Mouse (Mus musculus) c-Kit-positive CD71-positive TER-119-negative erythroid progenitor cells, embryonic 14.5 days (primary cell): ENCODE measurements around the gene 4632433K11Rik.
A peak's percentile ranks its signal among the peaks of the same experiment; 100 is the strongest.

ENCODE experiments used
- DNase-seq: peaks from one replicate; pipeline ENCODE4 v3.0.0-alpha.2; 2013; ENCODE audit warnings: low read depth

Gene 4632433K11Rik

DNA sequence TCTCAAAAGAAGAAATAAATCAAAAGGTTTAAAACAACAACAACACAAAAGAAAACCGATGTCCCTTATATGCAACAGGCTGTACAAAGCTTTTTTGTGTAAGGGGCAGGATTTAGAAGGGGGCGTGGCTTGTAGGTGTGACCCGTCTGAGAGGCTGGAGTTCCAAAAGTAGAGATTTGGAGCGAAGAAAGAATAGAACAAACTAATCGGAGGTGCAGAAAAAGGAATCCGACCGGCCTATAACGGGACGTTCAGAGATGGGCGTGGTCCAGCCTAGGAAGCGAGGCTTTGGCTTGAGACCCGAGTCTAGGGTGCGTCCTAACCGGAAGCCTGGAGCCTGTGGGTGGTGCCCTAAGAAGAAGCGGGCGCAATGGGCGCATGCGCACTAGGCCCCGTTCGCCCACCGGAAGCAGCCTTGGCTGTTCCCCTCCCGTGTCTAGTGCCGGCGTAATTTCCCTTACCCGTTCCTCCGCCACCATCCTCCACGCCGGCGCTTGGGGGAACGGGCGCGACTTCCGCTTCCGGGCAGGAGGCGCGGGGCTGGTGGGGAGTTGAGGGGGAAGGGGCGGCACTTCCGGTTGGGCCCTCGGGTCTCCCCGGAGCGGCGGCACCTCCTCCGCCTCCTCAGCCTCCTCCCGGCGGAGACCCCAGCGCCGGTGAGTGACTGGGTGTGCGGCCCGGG lies 13.8 kb upstream of the 4632433K11Rik start, which contains the start of the genes Zfp865 and Ccdc106:
Gene Zfp865 (plus strand): TSS at position 377 of the 682 bp plus-strand sequence.
Gene Ccdc106 (plus strand): TSS at position 554 of the 682 bp plus-strand sequence.
- DNase-seq: peak; percentile 97

DNA sequence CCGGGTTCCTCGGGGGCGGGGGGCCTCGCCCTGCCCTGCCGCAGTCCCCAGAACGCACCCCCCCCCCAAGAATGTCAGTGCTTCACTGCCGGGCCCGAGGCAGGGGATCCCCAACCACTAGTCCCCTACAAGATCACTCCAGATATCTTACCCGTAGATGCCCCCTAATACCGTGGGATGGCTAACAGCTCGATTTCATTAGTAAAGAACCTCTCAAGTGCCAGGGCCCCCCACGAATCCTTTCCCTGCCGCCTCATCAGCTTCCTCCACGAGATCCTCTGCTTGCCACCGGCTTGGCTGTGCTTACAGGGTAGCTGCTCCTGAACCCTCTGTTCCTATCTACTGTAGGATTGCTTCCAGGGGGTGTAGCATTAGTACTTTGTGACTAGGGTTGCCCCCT lies 13.2 kb upstream of the 4632433K11Rik start:
- DNase-seq: no peak

DNA sequence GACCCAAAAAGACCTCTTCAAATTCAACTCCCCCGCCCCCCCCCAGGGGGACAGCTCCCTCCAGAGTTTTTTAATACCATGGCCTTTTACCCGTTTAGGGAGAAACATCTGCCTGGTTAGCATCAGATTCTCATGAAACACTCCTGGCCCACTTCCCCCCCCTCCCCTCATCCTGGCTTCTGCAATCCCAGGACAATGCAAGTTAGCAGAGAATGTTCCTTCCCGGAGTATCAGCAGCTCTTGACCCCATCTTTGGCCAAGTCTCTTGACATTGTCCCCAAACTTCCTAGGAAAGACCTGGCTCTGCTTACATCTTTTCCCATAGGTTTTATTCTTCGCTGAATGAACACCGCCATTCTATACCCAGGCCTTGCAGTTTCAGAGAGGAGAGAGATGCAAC lies 12.7 kb upstream of the 4632433K11Rik start:
- no peak for DNase-seq

DNA sequence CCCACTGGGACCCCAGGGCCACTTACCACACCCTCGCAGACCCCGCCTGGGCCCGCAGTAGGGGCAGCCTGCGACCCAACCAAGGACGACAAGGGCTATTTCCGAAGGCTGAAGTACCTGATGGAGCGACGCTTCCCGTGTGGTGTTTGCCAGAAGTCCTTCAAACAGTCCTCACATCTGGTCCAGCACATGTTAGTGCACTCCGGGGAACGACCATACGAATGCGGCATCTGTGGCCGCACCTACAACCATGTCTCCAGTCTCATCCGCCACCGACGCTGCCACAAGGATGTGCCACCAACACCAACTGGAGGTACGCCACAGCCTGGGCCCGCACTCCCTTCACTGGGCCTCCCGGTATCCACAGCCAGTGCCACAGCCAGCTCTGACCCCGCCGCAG lies 4.4 kb upstream of the 4632433K11Rik start:
- no peak for DNase-seq

DNA sequence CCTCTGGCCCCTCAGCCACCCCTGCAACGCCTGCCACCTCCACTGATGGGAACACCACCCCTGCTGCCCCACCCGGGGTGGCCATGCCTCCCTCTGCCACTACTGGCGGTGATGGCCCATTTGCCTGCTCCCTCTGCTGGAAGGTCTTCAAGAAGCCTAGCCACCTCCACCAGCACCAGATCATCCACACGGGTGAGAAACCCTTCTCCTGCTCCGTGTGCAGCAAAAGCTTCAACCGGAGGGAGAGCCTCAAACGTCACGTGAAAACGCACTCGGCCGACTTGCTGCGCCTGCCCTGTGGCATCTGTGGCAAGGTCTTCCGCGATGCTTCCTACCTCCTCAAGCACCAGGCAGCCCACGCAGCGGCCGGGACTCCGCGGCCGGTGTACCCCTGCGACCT lies 4.0 kb upstream of the 4632433K11Rik start:
- no peak for DNase-seq

DNA sequence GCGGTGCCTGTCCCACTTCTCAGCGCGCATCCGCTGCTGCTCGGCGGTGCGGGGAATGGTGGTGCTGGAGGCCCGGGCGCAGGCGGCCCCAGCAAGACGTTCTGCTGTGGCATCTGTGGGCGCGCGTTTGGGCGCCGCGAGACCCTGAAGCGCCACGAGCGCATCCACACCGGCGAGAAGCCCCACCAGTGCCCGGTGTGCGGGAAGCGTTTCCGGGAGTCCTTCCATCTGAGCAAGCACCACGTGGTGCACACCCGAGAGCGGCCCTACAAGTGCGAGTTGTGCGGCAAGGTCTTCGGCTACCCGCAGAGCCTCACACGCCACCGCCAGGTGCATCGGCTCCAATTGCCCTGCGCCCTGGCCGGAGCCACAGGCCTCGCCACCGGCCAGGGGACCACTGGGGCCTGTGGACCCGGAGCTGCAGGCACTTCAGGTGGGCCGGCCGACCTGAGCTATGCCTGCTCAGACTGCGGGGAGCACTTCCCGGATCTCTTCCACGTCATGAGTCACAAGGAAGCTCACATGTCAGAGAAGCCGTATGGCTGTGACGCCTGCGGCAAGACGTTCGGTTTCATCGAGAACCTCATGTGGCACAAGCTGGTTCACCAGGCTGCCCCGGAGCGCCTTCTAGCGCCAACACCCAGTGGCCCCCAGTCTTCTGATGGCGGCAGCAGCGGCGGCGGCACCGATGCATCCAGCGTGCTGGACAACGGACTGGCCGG lies 3.2 kb upstream of the 4632433K11Rik start:
- DNase-seq: no peak

DNA sequence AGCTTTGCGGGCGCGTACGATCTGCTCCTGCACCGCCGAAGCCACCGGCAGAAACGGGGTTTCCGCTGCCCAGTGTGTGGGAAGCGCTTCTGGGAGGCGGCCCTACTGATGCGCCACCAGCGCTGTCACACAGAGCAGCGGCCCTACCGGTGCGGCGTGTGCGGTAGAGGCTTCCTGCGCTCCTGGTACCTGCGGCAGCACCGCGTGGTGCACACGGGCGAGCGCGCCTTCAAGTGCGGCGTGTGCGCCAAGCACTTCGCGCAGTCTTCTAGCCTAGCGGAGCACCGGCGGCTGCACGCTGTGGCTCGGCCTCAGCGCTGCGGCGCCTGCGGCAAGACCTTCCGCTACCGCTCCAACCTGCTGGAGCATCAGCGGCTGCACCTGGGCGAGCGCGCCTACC lies 2.4 kb upstream of the 4632433K11Rik start:
- no peak for DNase-seq

DNA sequence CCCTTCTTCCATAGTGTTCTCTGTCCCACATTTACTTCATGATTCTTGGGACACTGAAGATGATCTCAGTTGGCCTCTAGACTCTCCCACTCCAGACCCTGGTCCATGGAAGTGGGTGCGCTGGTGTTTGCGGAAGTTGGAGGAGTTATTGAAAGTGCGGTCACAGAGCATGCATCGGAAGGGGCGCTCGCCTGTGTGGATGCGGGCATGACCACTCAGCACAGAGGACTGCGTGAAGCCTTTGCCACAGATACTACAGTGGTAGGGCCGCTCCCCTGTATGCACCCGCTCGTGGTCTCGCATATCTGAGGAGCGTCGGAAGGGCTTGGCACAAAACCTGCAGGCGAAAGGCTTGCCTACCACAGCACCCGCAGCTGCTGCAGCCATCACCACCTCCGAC lies 1.7 kb downstream of the 4632433K11Rik start:
- DNase-seq: no peak

DNA sequence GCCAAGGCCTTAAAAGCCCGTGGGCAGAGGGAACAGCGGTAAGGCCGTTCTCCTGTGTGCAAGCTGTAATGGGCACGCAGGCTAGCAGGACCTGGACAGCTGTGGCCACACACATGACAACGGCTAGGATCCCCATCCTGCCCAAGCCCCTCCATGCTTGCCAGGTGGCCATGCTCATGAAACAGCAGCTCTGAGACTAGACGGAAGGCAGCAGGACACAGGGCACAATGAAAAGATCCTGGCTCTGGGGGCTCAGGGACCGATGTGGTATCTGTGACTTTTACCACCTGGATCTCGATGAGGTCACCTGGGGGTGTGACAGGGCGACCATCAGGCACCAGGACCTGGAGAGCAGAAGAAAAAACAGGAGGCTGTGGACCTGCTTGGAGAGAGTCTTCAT lies 2.2 kb downstream of the 4632433K11Rik start:
- no peak for DNase-seq

DNA sequence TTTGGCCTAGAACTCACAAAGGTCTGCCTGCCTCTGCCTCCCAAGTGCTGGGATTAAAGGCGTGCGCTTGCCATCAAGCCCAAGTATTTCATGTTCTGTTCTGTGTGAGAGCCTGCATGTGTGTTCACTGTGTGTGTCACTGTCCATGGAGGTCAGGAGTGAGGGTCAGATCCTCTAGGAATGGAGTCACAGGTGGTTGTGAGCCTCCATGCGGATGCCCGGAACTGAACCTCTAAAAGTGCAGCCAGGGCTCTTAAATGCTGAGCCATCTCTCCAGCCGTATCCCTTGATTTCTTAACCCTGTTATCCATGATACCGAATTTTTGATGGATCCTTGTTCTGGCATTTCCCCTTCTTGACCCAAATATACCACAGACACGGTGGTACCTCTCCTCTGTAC lies 3.1 kb downstream of the 4632433K11Rik start:
- DNase-seq: no peak

DNA sequence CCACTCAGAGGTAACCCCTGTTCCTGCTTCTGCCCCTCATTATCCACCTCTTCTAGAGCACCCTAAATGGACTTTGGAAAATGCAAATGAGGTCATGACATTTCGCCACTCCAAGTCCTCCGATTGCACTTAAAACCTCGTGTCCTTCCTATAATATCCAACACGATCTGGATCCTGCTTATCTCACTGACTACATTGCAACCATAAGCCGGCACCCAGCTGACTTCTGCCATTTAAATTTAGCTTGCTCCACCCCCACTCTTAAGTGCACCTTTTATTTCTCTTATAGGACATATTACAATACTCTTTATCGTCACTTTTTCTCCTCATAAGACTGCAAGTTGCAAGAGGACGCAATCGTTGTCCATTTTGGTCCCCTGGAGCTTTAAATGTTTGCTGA lies 3.5 kb downstream of the 4632433K11Rik start:
- no peak for DNase-seq

DNA sequence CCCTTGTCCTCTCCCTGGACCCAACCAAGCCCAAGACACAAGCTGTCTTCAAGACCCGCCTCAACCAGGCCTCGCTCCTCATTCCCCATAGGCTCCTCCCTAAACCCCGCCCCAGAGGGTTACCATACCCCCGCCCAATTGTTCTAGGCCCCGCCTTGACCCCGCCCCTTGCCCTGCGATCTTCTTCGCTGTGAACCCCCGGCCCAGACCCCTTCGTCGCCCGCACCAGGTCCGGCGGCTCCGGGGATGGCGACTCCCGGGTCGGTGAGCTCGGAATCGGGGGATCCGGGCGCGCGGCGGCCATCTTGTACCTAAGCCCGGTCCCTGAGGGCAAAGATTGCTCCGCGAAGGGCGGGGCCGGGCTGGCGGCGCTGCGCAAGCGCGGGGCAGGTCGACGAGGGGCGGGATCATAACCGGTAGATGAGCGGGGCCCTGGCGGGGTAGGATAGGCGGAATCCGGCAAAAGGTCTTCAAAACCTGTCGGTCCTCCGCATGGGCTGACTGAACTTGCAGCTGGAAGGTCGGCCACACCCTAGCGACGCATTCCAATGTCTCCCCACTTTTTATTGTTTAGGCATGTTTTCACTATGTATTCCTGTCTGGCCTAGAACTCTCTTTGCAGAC lies 4.3 kb downstream of the 4632433K11Rik start, which contains the start of gene Zfp784:
Gene Zfp784 (minus strand): TSS at position 338 of the 624 bp plus-strand sequence.
- peak; percentile 84 for DNase-seq

DNA sequence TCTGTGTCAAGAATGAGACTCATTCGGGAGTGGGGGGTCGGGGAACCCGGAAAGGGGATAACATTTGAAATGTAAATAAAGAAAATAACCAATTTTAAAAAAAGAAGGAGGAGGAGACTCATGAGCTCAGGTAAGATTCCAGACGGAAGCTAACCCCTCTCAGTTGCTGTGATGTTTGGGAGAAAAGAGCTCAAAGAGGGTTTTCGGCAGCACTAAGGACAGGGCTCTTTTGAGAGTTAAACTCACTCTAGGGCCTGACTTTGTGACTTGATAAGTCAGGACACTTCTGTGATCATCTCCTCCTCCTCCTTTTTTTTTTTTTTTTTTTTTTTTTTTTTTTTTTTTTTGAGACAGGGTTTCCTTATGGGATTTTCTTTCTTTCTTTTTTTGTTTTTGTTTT lies 5.0 kb downstream of the 4632433K11Rik start:
- no peak for DNase-seq

DNA sequence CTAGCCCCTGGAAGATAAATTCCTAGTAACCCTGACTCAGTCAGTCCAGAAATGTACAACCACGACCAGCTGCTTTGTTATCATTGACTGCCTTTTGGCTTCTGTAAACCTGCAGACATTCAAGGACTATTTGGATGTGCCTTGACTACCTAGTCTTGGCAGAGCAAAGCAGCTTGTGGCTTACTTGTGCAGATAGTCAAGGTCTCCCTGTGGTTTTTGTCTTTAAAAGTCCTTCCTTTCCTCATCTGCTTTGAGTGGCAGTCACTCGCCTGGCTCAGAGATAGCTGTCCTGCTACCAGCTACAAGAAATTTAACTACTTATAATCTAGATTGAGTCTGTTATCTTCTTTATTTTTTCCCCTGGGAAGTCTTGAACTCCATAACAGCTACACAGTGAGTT lies 11.1 kb downstream of the 4632433K11Rik start:
- DNase-seq: no peak

DNA sequence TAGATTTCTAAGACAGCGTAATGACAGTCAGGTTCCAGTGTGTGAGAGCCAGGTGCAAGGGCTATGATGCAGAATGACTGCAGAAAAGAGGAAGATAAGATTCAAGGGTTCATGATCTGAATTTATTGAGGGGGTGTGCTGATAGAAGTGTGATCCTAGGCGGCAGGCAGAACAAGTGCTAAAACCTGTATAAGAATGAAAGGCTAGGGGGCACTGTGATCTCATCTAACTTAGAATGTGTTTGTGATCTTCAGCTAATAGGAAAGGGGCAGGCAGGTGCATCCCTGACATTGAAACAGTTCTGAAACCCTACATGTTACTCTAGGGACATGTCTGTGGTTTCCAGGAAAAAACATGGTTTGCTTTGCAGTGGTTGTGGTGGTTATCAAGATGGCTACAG lies 12.2 kb downstream of the 4632433K11Rik start:
- DNase-seq: no peak

DNA sequence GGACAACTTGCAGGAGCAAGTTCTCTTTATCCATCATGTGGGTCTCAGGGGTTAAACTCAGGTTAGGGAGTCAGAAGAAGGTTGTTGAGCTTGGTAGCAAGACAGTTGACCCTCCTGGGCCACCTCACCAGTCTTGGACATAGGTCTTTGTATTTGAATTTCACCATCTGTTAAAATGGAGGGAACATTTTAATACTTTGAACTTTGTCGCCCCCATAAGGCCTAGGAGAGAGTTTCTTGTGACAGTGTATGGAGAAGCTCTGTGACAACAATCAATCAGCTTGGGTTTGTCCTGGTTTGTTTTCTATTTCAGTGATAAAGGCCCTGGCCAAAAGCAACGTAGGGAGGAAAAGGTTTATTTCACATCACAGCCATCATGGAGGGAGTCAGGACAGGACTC lies 13.4 kb downstream of the 4632433K11Rik start:
- no peak for DNase-seq

DNA sequence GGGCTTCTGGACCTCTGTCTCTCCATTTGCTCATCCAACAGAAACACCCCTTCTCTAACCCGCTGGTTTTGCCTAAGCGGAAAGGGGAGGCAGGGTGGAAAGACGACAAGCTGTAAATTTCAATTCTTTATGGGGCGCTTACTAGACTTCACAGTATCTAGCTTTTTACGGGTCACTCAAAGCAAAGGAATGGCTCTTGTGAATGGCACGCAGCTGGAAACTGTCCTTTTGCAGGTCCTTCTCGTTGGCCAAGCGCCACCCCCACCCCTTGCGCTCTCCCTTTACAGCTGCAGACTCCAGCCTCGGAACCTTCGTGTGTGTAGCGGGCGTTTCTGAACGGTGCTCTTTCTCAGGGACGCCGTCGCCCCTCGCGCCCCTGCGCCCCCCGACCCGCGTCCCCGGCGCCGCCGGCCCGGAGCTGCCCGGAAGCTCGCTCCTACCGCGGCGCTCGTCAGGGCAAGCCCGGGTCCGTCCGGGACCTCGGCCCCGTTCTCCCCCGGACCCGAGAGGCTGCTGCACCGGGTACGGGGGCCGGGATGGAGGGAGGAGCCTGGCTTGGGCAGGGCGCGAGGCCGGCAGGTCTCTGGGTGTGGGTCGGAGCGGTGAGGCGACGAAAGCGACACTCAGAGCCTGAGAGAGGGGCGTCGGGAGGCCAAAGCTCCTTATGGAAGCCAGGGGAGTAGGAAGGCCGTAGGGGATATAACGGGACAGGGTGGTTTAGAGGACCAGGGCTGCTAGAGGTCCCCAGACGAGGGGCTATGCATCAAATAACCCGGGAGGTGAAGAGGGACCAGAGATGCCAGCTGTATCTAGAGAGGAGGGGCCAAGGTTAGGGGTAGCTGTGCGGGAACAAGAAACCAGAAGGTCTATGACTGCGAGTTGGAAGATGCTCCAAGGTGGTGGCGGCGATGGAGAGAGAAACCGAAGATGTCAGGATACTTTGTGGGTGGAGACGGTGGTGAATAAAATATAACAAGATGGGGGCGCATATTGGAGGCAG lies 17.6 kb downstream of the 4632433K11Rik start, which contains the start of gene Zfp580:
Gene Zfp580 (plus strand): TSS at position 346 of the 1,000 bp plus-strand sequence.
- no peak for DNase-seq

DNA sequence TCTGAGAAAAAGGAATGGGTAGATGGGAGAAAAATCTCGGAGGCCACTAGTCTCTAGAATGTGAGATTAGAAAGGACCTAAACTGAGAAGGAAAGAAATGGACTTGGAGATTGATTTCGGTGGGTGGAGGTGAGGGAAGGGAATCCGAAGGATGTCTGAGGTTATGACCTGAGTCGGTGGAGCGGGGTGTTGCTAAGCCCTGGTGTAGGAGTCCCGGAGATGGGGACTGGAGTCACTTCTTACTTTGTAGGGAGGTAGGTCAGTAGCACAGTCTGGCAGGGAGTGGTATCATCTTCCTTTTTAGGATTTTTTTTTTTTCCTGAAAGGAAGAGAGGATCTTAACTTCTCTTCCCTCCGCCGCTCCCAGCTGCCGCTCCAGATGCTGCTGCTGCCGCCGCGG lies 18.5 kb downstream of the 4632433K11Rik start:
- DNase-seq: no peak

DNA sequence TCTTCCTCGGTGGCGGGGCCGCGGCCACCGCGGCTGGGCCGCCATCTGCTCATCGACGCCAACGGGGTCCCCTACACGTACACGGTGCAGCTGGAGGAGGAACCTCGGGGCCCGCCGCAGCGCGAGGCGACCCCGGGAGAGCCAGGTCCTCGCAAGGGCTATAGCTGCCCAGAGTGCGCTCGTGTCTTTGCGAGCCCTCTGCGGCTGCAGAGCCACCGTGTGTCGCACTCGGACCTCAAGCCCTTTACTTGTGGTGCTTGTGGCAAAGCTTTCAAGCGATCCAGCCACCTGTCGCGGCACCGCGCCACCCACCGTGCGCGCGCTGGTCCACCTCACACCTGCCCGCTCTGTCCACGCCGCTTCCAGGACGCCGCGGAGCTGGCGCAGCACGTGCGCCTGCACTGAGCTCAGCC lies 19.0 kb downstream of the 4632433K11Rik start:
- no peak for DNase-seq

DNA sequence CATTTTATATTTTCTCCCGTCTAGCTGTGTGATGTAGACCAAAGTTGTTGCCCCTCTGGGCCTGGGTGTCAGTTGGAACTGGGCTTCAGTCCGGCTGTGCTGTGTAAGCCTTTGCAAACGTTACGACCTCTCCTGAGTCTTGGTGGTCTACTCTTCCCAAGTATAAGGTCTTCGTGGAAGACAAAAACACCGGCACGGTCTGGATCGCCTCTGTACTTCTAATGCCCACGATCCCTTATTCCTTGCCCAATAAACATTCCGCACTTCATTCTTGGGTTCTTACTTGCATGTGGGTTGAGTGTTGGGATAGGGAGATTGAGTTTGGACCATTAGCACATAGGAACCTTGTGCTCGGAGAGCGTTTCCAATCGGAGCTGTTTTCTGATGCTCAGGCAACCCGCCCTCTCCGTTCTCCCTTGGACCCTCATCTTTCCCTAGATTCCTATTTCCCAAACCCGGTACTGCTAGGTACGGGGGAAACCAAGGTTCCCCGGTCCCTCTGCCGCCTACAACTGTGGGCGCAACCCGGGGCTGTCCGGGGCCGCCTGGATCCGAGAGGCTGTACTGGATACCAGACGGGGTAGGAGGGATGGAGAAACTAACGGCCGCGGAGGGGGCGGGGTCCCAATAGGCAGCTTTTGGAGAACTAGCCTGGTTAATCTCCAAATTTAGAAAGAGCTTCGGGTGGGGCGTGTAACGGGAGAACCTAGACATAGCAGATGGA lies 19.7 kb downstream of the 4632433K11Rik start:
- no peak for DNase-seq

DNA sequence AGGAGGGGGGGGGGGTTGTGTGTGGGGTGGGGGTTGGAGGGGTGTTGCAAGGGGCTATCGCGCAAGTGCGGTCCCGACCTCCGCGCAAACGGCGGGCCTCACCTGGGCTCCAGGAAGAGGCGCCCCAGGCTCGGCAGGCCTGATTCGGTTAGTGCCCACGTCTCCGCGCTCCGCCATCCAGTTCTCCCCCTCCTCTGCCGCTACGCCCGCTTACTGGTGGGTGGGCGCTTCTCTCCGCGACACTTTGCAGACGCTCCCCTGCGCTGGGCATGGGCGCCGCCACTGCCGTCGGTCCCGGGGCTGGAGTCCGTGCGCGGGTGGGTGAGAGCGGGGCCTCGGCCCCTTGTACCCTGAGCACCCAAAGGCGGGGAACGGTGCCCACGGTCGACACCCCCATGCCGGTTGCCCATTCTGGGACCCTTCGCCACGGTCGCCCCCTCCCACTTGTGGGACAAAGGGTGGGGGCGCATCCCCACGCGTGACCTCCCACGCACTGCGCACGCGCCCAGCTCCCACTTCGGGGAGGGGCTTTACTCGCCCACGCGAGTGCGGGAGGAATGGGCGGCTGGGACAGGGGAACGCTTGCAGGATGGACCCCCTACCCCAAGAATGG lies 22.8 kb downstream of the 4632433K11Rik start:
- DNase-seq: no peak
